Mouse (Mus musculus) E14TG2a.4 (cell line): ENCODE measurements around the gene Gm17545.
"Not testable (repeated sequence)": the region's sequence is repeated elsewhere in the genome, so short reads cannot be mapped to it uniquely, and the experiment has no call there.

ENCODE experiments used
- H3K27me3 ChIP-seq: 2 replicates; pipeline ENCODE4 v1.6.1; 2014; ENCODE audit warnings: low read length, control low read depth; ENCODE audit not compliant: insufficient read depth
- H3K36me3 ChIP-seq: 2 replicates; pipeline ENCODE4 v1.6.1; 2014; ENCODE audit warnings: low read length, control low read depth; ENCODE audit not compliant: insufficient read depth
- H3K4me1 ChIP-seq: replicated peaks from 2 replicates; pipeline ENCODE4 v1.6.1; 2014; ENCODE audit warnings: low read depth, low read length, control low read depth
- H3K4me3 ChIP-seq: replicated peaks from 2 replicates; pipeline ENCODE4 v1.5.1; 2014; ENCODE audit warnings: mild to moderate bottlenecking, low read length
- H3K9me3 ChIP-seq: 2 replicates; pipeline ENCODE4 v1.6.1; 2014; ENCODE audit warnings: low read length, control low read depth
- CTCF ChIP-seq: conservative IDR thresholded peaks from 2 replicates; pipeline ENCODE4 v1.5.1; 2014; ENCODE audit warnings: low read length
- NANOG ChIP-seq: IDR thresholded peaks from 2 replicates; pipeline ENCODE4 v1.6.1; 2014; ENCODE audit warnings: borderline replicate concordance, low read length, mixed read lengths
- POU5F1 ChIP-seq: IDR thresholded peaks from 2 replicates; pipeline ENCODE4 v1.6.1; 2014; ENCODE audit warnings: low read length, borderline replicate concordance

The Gm17545 gene

DNA sequence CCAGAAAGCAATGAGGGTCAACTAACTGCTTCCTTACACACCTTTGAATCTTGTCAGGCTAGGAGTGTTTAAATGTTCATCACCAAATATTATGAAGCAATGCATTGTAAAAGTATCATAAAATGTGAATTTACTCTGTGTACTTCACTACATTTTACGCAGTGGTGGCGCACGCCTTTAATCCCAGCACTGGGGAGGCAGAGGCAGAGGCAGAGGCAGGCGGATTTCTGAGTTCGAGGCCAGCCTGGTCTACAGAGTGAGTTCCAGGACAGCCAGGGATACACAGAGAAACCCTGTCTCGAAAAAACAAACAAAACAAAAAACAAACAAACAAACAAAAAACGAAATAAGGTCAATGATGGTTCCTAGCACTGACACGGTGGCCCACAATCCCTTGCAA lies at the start of gene Gm17545:
Gene Gm17545 (plus strand): TSS at position 301 of the 400 bp plus-strand sequence.
- not testable (repeated sequence) for H3K4me3 ChIP-seq, H3K9me3 ChIP-seq, H3K4me1 ChIP-seq, H3K27me3 ChIP-seq
- peaks cover 96% of the 10 kb centered on the region for H3K36me3 ChIP-seq

DNA sequence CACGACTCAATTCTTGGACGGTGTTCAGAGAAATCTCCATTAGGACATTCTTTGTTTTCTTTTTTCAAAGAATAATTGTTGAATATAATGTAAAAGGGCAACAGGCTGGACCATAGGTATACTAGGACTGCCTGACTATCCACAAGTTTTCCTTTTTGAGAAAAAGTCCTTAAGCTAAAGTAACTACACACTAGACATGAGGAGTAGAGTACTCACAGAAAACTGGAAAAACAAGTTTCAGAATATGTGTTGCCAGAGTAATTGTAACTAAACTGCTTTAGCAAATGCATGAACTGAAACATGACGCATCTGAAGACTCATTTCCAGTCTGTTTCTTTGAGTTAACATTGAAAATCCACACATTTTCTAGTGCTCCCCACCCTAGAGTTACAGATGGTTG lies 48.7 kb upstream of the Gm17545 start:
- Histone ChIP-seq H3K4me3 (no peak overlapping the region), H3K27me3 (no peaks in the 10 kb centered on the region), H3K9me3 (no peaks in the 10 kb centered on the region), H3K4me1 (peaks cover 20% of the 10 kb centered on the region), H3K36me3 (no peaks in the 10 kb centered on the region)
- TF ChIP-seq CTCF (no peak), POU5F1 (no peak), NANOG (no peak)

GRCm38 (mm10) chr9:22407633-22408032 lies 46.5 kb upstream of the Gm17545 start:
- not testable (repeated sequence) for H3K27me3 ChIP-seq, H3K4me3 ChIP-seq, H3K4me1 ChIP-seq, H3K36me3 ChIP-seq, H3K9me3 ChIP-seq
- peak; percentile 22; the same call in 1 of the 2 replicates for TF ChIP-seq CTCF

GRCm38 (mm10) chr9:22408344-22408743 lies 45.7 kb upstream of the Gm17545 start:
- not testable (repeated sequence) for H3K4me3 ChIP-seq, H3K36me3 ChIP-seq, H3K4me1 ChIP-seq, H3K27me3 ChIP-seq, H3K9me3 ChIP-seq

- Histone ChIP-seq H3K27me3 (peaks cover 3% of the 10 kb centered on the region), H3K4me3 (no peak overlapping the region), H3K36me3 (no peaks in the 10 kb centered on the region), H3K4me1 (peaks cover 9% of the 10 kb centered on the region; the same call in 1 of the 2 replicates), H3K9me3 (no peaks in the 10 kb centered on the region)
- TF ChIP-seq POU5F1 (no peak), CTCF (peak; percentile 42), NANOG (no peak)
Measured at GRCm38 (mm10) chr9:22409501-22409900, 44.6 kb upstream of the Gm17545 start.

- H3K4me1 ChIP-seq = peaks cover 5% of the 10 kb centered on the region; the same call in 1 of the 2 replicates
- TF ChIP-seq CTCF (peak; percentile 43), NANOG (no peak)
- no peaks in the 10 kb centered on the region for H3K9me3 ChIP-seq
- H3K4me3 ChIP-seq = peak within 1 kb of the TSS; percentile 87
- H3K36me3 ChIP-seq = no peaks in the 10 kb centered on the region
- peaks cover 9% of the 10 kb centered on the region for H3K27me3 ChIP-seq
Measured at GRCm38 (mm10) chr9:22411002-22411857, 42.9 kb upstream of the Gm17545 start, which contains the start of gene 9530077C05Rik. TSS of gene 9530077C05Rik (plus strand) at chr9:22411513.

GRCm38 (mm10) chr9:22416187-22416586 lies 37.9 kb upstream of the Gm17545 start:
- H3K36me3 ChIP-seq = no peaks in the 10 kb centered on the region
- H3K4me1 ChIP-seq = peaks cover 13% of the 10 kb centered on the region
- H3K4me3 ChIP-seq = no peak overlapping the region
- H3K27me3 ChIP-seq = peaks cover 9% of the 10 kb centered on the region
- no peak for TF ChIP-seq NANOG
- TF ChIP-seq POU5F1 = no peak
- no peak for TF ChIP-seq CTCF
- no peaks in the 10 kb centered on the region for H3K9me3 ChIP-seq

GRCm38 (mm10) chr9:22417547-22417946 lies 36.5 kb upstream of the Gm17545 start:
- no peak overlapping the region for H3K4me3 ChIP-seq
- no peak for TF ChIP-seq NANOG
- no peak for TF ChIP-seq POU5F1
- no peak for TF ChIP-seq CTCF
- peaks cover 9% of the 10 kb centered on the region for H3K27me3 ChIP-seq
- no peaks in the 10 kb centered on the region for H3K9me3 ChIP-seq
- H3K36me3 ChIP-seq = no peaks in the 10 kb centered on the region
- H3K4me1 ChIP-seq = peaks cover 13% of the 10 kb centered on the region

GRCm38 (mm10) chr9:22419877-22420276 lies 34.2 kb upstream of the Gm17545 start:
- Histone ChIP-seq H3K36me3 (no peaks in the 10 kb centered on the region), H3K4me3 (no peak overlapping the region), H3K9me3 (no peaks in the 10 kb centered on the region), H3K4me1 (peaks cover 13% of the 10 kb centered on the region), H3K27me3 (0 out of 2 replicates have a peak, but pooled peaks cover 3% of the 10 kb centered on the region)
- TF ChIP-seq NANOG (no peak), CTCF (no peak), POU5F1 (no peak)
